ENCODE assay signal across 19 mouse cellular contexts in the genomic region with DNA sequence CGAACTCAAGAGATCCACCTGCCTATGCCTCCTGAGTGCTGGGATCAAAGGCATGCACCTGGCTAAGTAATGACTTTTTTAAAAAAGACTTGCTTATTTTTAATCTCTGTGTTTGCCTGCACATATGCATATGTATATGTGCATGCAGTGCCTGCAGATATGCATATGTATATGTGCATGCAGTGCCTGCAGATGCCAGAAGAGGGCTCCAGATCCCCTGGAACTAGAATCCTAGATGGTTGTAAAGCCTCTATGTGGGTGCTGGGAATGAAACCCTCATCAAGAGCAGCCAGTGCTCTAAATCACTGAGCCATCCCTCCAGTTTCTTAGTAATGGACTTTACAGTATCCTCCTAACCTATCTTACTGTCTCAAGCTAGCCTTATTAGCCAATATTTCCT. TPM values are rescaled to one million over a fixed set of nuclear protein-coding genes. Genes with fewer than 3 reads are reported as not detected.
DNase-seq lines count a peak whose midpoint lies in the region; ATAC-seq and TF ChIP-seq lines count a peak whose summit lies in the region.
"Had no signal": no experiment of that assay in that cellular context is flagged by ENCODE, and none has a peak within 500 bp of the region (broad histone marks: within the 10 kb centered on the region; RNA-seq: fewer than 3 reads in every experiment).

No protein-coding gene starts in this region.

- no peaks in the 10 kb centered on the region for H3K4me1 ChIP-seq in hindbrain, postnatal 0 days (ENCODE audit: insufficient read depth, low read length)
- no peaks in the 10 kb centered on the region for H3K4me1 ChIP-seq in hindbrain, embryonic 13.5 days (replicated peaks)
- H3K4me1 ChIP-seq in midbrain, postnatal 0 days (ENCODE audit: insufficient read depth, low read length) = no peaks in the 10 kb centered on the region
- no peaks in the 10 kb centered on the region for H3K4me1 ChIP-seq in midbrain, embryonic 14.5 days (ENCODE audit: control insufficient read depth, insufficient read depth, low read length)
- H3K4me1 ChIP-seq in forebrain, embryonic 16.5 days (replicated peaks; ENCODE audit: control insufficient read depth, insufficient read depth, low read length) = no peaks in the 10 kb centered on the region
- H3K4me1 ChIP-seq: embryonic facial prominence, embryonic 15.5 days had no signal

- ATAC-seq in hindbrain, postnatal 0 days = no peak
- no peak for ATAC-seq in hindbrain, embryonic 13.5 days (ENCODE audit: low FRiP score)
- ATAC-seq in midbrain, postnatal 0 days (ENCODE audit: low FRiP score) = no peak
- no peak for ATAC-seq in midbrain, embryonic 14.5 days (ENCODE audit: low FRiP score, low TSS enrichment)
- no peak for ATAC-seq in forebrain, embryonic 16.5 days
- ATAC-seq: Patski had no signal

- 0 out of 2 replicates have a peak, but pooled peaks have one; percentile 20 for TF ChIP-seq CTCF in hindbrain, postnatal 0 days (IDR thresholded peaks at IDR 0.05; ENCODE audit: low read depth)
- TF ChIP-seq CTCF in midbrain, postnatal 0 days (IDR thresholded peaks at IDR 0.05) = peak; percentile 24; the same call in 1 of the 2 replicates

- no peak overlapping the region for H3K4me3 ChIP-seq in hindbrain, postnatal 0 days (ENCODE audit: low read length)
- no peak overlapping the region for H3K4me3 ChIP-seq in hindbrain, embryonic 13.5 days
- no peak overlapping the region for H3K4me3 ChIP-seq in midbrain, postnatal 0 days (ENCODE audit: low read depth, low read length)
- H3K4me3 ChIP-seq in midbrain, embryonic 14.5 days (replicated peaks; ENCODE audit: low read depth, low read length) = no peak overlapping the region
- no peak overlapping the region for H3K4me3 ChIP-seq in forebrain, embryonic 16.5 days (replicated peaks; ENCODE audit: low read length)
- H3K4me3 ChIP-seq: embryonic facial prominence, embryonic 15.5 days; heart, embryonic 13.5 days; liver, embryonic 13.5 days; midbrain, embryonic 10.5 days had no signal

- H3K36me3 ChIP-seq in hindbrain, postnatal 0 days (ENCODE audit: insufficient read depth, low read length) = no peaks in the 10 kb centered on the region
- H3K36me3 ChIP-seq in hindbrain, embryonic 13.5 days = no peaks in the 10 kb centered on the region
- H3K36me3 ChIP-seq in midbrain, postnatal 0 days (ENCODE audit: insufficient read depth, low read length) = no peaks in the 10 kb centered on the region
- no peaks in the 10 kb centered on the region for H3K36me3 ChIP-seq in midbrain, embryonic 14.5 days (ENCODE audit: control insufficient read depth, insufficient read depth, low read length)
- H3K36me3 ChIP-seq in forebrain, embryonic 16.5 days (ENCODE audit: control insufficient read depth, insufficient read depth) = no peaks in the 10 kb centered on the region
- H3K36me3 ChIP-seq: embryonic facial prominence, embryonic 15.5 days; heart, embryonic 13.5 days; liver, embryonic 13.5 days; midbrain, embryonic 10.5 days had no signal

- no peak for DNase-seq in hindbrain, postnatal 0 days (ENCODE audit: low spot score)
- no peak for DNase-seq in midbrain, postnatal 0 days (ENCODE audit: low spot score)
- DNase-seq in midbrain, embryonic 14.5 days = no peak
- DNase-seq in ES-CJ7 (ENCODE audit: low read depth, low spot score) = peak; percentile 52
- peak; percentile 28 for DNase-seq in naive thymus-derived CD4-positive, alpha-beta T cell, adult 2 months (ENCODE audit: low read depth)
- DNase-seq: adrenal gland, postnatal 36 days; cerebellum, adult 9-10 months; embryo, embryonic 11 days; heart, postnatal 4 days; kidney, adult 9 months; left cerebral cortex, postnatal 4 days; liver, embryonic 13.5 days; lung, postnatal 36 days had no signal

- H3K9me3 ChIP-seq in hindbrain, postnatal 0 days (ENCODE audit: low read length) = no peaks in the 10 kb centered on the region
- no peaks in the 10 kb centered on the region for H3K9me3 ChIP-seq in hindbrain, embryonic 13.5 days
- H3K9me3 ChIP-seq in midbrain, postnatal 0 days (ENCODE audit: low read length) = no peaks in the 10 kb centered on the region
- H3K9me3 ChIP-seq in midbrain, embryonic 14.5 days (ENCODE audit: control insufficient read depth, low read length) = no peaks in the 10 kb centered on the region
- H3K9me3 ChIP-seq in forebrain, embryonic 16.5 days (ENCODE audit: control insufficient read depth, low read length) = no peaks in the 10 kb centered on the region
- H3K9me3 ChIP-seq: embryonic facial prominence, embryonic 15.5 days; midbrain, embryonic 10.5 days had no signal

- no peak overlapping the region for H3K9ac ChIP-seq in hindbrain, postnatal 0 days (replicated peaks; ENCODE audit: low read length)
- H3K9ac ChIP-seq in hindbrain, embryonic 13.5 days = no peak overlapping the region
- H3K9ac ChIP-seq in midbrain, postnatal 0 days (replicated peaks; ENCODE audit: low read length, poor library complexity, severe bottlenecking) = no peak overlapping the region
- no peak overlapping the region for H3K9ac ChIP-seq in midbrain, embryonic 14.5 days (replicated peaks; ENCODE audit: low read length)
- H3K9ac ChIP-seq in forebrain, embryonic 16.5 days (replicated peaks; ENCODE audit: low read depth, low read length) = no peak overlapping the region
- H3K9ac ChIP-seq: embryonic facial prominence, embryonic 15.5 days; heart, embryonic 13.5 days; liver, embryonic 13.5 days had no signal

- no peak overlapping the region for H3K27ac ChIP-seq in hindbrain, postnatal 0 days
- H3K27ac ChIP-seq in hindbrain, embryonic 13.5 days = no peak overlapping the region
- no peak overlapping the region for H3K27ac ChIP-seq in midbrain, postnatal 0 days (ENCODE audit: low read depth, low read length)
- H3K27ac ChIP-seq in midbrain, embryonic 14.5 days (replicated peaks; ENCODE audit: low read depth, low read length) = no peak overlapping the region
- no peak overlapping the region for H3K27ac ChIP-seq in forebrain, embryonic 16.5 days (ENCODE audit: low read length)
- H3K27ac ChIP-seq: embryonic facial prominence, embryonic 15.5 days; heart, embryonic 13.5 days; liver, embryonic 13.5 days; midbrain, embryonic 10.5 days had no signal

- 86% methylated on average over 1 of the region's 1 CpGs for WGBS in hindbrain, postnatal 0 days
- WGBS in hindbrain, embryonic 13.5 days = 90% methylated on average over 1 of the region's 1 CpGs
- WGBS in midbrain, postnatal 0 days = 100% methylated on average over 1 of the region's 1 CpGs
- 91% methylated on average over 1 of the region's 1 CpGs for WGBS in midbrain, embryonic 14.5 days
- WGBS in forebrain, embryonic 16.5 days = 93% methylated on average over 1 of the region's 1 CpGs

- no peaks in the 10 kb centered on the region for H3K27me3 ChIP-seq in hindbrain, postnatal 0 days (ENCODE audit: insufficient read depth, low read length)
- H3K27me3 ChIP-seq in hindbrain, embryonic 13.5 days = no peaks in the 10 kb centered on the region
- H3K27me3 ChIP-seq in midbrain, postnatal 0 days (ENCODE audit: insufficient read depth, low read length) = no peaks in the 10 kb centered on the region
- H3K27me3 ChIP-seq in midbrain, embryonic 14.5 days (ENCODE audit: control insufficient read depth, insufficient read depth, low read length) = no peaks in the 10 kb centered on the region
- H3K27me3 ChIP-seq in forebrain, embryonic 16.5 days (replicated peaks; ENCODE audit: control insufficient read depth, insufficient read depth, low read length) = no peaks in the 10 kb centered on the region
- H3K27me3 ChIP-seq: embryonic facial prominence, embryonic 15.5 days; heart, embryonic 13.5 days; liver, embryonic 13.5 days; Patski had no signal

- no peak overlapping the region for H3K4me2 ChIP-seq in hindbrain, postnatal 0 days (ENCODE audit: low read depth, low read length)
- no peak overlapping the region for H3K4me2 ChIP-seq in hindbrain, embryonic 13.5 days
- H3K4me2 ChIP-seq in midbrain, postnatal 0 days (ENCODE audit: low read depth, low read length, poor library complexity, severe bottlenecking) = no peak overlapping the region
- H3K4me2 ChIP-seq in midbrain, embryonic 14.5 days (ENCODE audit: low read length) = no peak overlapping the region
- H3K4me2 ChIP-seq in forebrain, embryonic 16.5 days (ENCODE audit: low read length) = no peak overlapping the region
- H3K4me2 ChIP-seq: embryonic facial prominence, embryonic 15.5 days; heart, embryonic 13.5 days; liver, embryonic 13.5 days had no signal

RNA-seq across cellular contexts. Expression of a gene that starts 4.0 kb away (rescaled TPM):
- total RNA-seq in hindbrain, postnatal 0 days (2014; rRNA removed) = 47.6 and 57.5 TPM in 2 replicates
- polyA plus RNA-seq in hindbrain, postnatal 0 days (2015; fragmentation: Nextera tagmentation; extraction: Ambion mirVana) = 30.6 and 35.1 TPM in 2 replicates
- 40.4 and 43.3 TPM in 2 replicates for polyA plus RNA-seq in hindbrain, embryonic 13.5 days (2015; fragmentation: Nextera tagmentation; extraction: Ambion mirVana)
- total RNA-seq in midbrain, postnatal 0 days (2014; rRNA removed) = 53.2 and 54.6 TPM in 2 replicates
- 32.9 and 34.3 TPM in 2 replicates for polyA plus RNA-seq in midbrain, postnatal 0 days (2015; fragmentation: Nextera tagmentation; extraction: Ambion mirVana)
- 37.4 and 46.0 TPM in 2 replicates for polyA plus RNA-seq in midbrain, embryonic 14.5 days (2014; fragmentation: Nextera tagmentation; extraction: Ambion mirVana)
- polyA plus RNA-seq in forebrain, embryonic 16.5 days (2015; fragmentation: Nextera tagmentation; extraction: Ambion mirVana) = 46.3 and 47.0 TPM in 2 replicates

RNA-seq across cellular contexts. Expression of a gene that starts 33.4 kb away (rescaled TPM):
- 18.2 and 19.6 TPM in 2 replicates for total RNA-seq in hindbrain, postnatal 0 days (2014; rRNA removed)
- 7.1 and 7.5 TPM in 2 replicates for polyA plus RNA-seq in hindbrain, postnatal 0 days (2015; fragmentation: Nextera tagmentation; extraction: Ambion mirVana)
- 11.0 and 12.7 TPM in 2 replicates for polyA plus RNA-seq in hindbrain, embryonic 13.5 days (2015; fragmentation: Nextera tagmentation; extraction: Ambion mirVana)
- total RNA-seq in midbrain, postnatal 0 days (2014; rRNA removed) = 11.8 and 13.2 TPM in 2 replicates
- 3.8 and 3.9 TPM in 2 replicates for polyA plus RNA-seq in midbrain, postnatal 0 days (2015; fragmentation: Nextera tagmentation; extraction: Ambion mirVana)
- 9.4 and 13.1 TPM in 2 replicates for polyA plus RNA-seq in midbrain, embryonic 14.5 days (2014; fragmentation: Nextera tagmentation; extraction: Ambion mirVana)
- polyA plus RNA-seq in forebrain, embryonic 16.5 days (2015; fragmentation: Nextera tagmentation; extraction: Ambion mirVana) = 19.6 and 23.9 TPM in 2 replicates

RNA-seq across cellular contexts. Expression of a gene that starts 48.1 kb away (rescaled TPM):
- total RNA-seq in hindbrain, postnatal 0 days (2014; rRNA removed) = 24.6 and 26.8 TPM in 2 replicates
- polyA plus RNA-seq in hindbrain, postnatal 0 days (2015; fragmentation: Nextera tagmentation; extraction: Ambion mirVana) = 59.4 and 64.6 TPM in 2 replicates
- polyA plus RNA-seq in hindbrain, embryonic 13.5 days (2015; fragmentation: Nextera tagmentation; extraction: Ambion mirVana) = 102 and 105 TPM in 2 replicates
- 25.6 and 28.9 TPM in 2 replicates for total RNA-seq in midbrain, postnatal 0 days (2014; rRNA removed)
- polyA plus RNA-seq in midbrain, postnatal 0 days (2015; fragmentation: Nextera tagmentation; extraction: Ambion mirVana) = 53.2 and 56.2 TPM in 2 replicates
- polyA plus RNA-seq in midbrain, embryonic 14.5 days (2014; fragmentation: Nextera tagmentation; extraction: Ambion mirVana) = 86.6 and 91.5 TPM in 2 replicates
- polyA plus RNA-seq in forebrain, embryonic 16.5 days (2015; fragmentation: Nextera tagmentation; extraction: Ambion mirVana) = 85.4 and 88.5 TPM in 2 replicates

RNA-seq across cellular contexts. Expression of a gene that starts 59.2 kb away (rescaled TPM):
- total RNA-seq in hindbrain, postnatal 0 days (2014; rRNA removed) = 15.9 and 21.4 TPM in 2 replicates
- 51.9 and 52.1 TPM in 2 replicates for polyA plus RNA-seq in hindbrain, postnatal 0 days (2015; fragmentation: Nextera tagmentation; extraction: Ambion mirVana)
- polyA plus RNA-seq in hindbrain, embryonic 13.5 days (2015; fragmentation: Nextera tagmentation; extraction: Ambion mirVana) = 72.6 and 81.7 TPM in 2 replicates
- 18.7 and 22.7 TPM in 2 replicates for total RNA-seq in midbrain, postnatal 0 days (2014; rRNA removed)
- 52.3 and 52.4 TPM in 2 replicates for polyA plus RNA-seq in midbrain, postnatal 0 days (2015; fragmentation: Nextera tagmentation; extraction: Ambion mirVana)
- polyA plus RNA-seq in midbrain, embryonic 14.5 days (2014; fragmentation: Nextera tagmentation; extraction: Ambion mirVana) = 68.2 and 73.7 TPM in 2 replicates
- polyA plus RNA-seq in forebrain, embryonic 16.5 days (2015; fragmentation: Nextera tagmentation; extraction: Ambion mirVana) = 76.7 and 80.5 TPM in 2 replicates

Comparison
In these comparisons a context has a peak if more than half of its experiments do, and no peak if none do; other contexts are left out.
1. DNase-seq: peak in ES-CJ7 (single experiment) and naive thymus-derived CD4-positive, alpha-beta T cell, adult 2 months (single experiment); none in hindbrain, postnatal 0 days (single experiment), midbrain, postnatal 0 days (single experiment) and midbrain, embryonic 14.5 days (single experiment).